Mouse (Mus musculus) neural tube, embryonic 15.5 days (tissue): ENCODE measurements around the gene Btg1. TPM values are rescaled to one million over a fixed set of nuclear protein-coding genes. Genes with fewer than 3 reads are reported as not detected.

ENCODE experiments used
- ATAC-seq: fragments of 200-750 bp; cut with Nextera tagmentation; 2 replicates; pipeline ENCODE4 v1.8.0; 2017; ENCODE audit warnings: mild to moderate bottlenecking, moderate TSS enrichment, moderate library complexity; ENCODE audit not compliant: low FRiP score
- H3K27ac ChIP-seq: fragments of 300-500 bp; sonication (generic); replicated peaks from 2 replicates; pipeline ENCODE4 v1.5.1; 2015; ENCODE audit warnings: mild to moderate bottlenecking, inconsistent platforms
- H3K27me3 ChIP-seq: fragments of 300-500 bp; sonication (generic); replicated peaks from 2 replicates; pipeline ENCODE4 v1.6.1; 2015; ENCODE audit warnings: inconsistent platforms
- H3K36me3 ChIP-seq: fragments of 300-500 bp; sonication (generic); 2 replicates; pipeline ENCODE4 v1.6.1; 2015; ENCODE audit warnings: inconsistent platforms
- H3K4me1 ChIP-seq: fragments of 300-500 bp; sonication (generic); 2 replicates; pipeline ENCODE4 v1.6.1; 2015; ENCODE audit warnings: inconsistent platforms
- H3K4me2 ChIP-seq: fragments of 300-500 bp; sonication (generic); 2 replicates; pipeline ENCODE4 v1.6.1; 2015; ENCODE audit warnings: inconsistent platforms, mild to moderate bottlenecking, moderate library complexity
- H3K4me3 ChIP-seq: fragments of 300-500 bp; sonication (generic); replicated peaks from 2 replicates; pipeline ENCODE4 v1.5.1; 2015; ENCODE audit warnings: mild to moderate bottlenecking, inconsistent platforms
- H3K9ac ChIP-seq: fragments of 300-500 bp; sonication (generic); replicated peaks from 2 replicates; pipeline ENCODE4 v1.6.1; 2015; ENCODE audit warnings: mild to moderate bottlenecking, inconsistent platforms
- H3K9me3 ChIP-seq: fragments of 300-500 bp; sonication (generic); replicated peaks from 2 replicates; pipeline ENCODE4 v1.6.1; 2016; ENCODE audit warnings: inconsistent platforms
- WGBS: fragments of 180-500 bp; shearing (Covaris S2); methylation state at CpG from one replicate; pipeline ENCODE4 v1.1.7; 2015; ENCODE audit warnings: mixed read lengths; 5-methylcytosine and 5-hydroxymethylcytosine counted together
- polyA plus RNA-seq: library from polyadenylated mRNA; unstranded; fragments of >200 nt; fragmentation: Nextera tagmentation; extraction: Ambion mirVana; gene quantifications from 2 replicates; pipeline ENCODE4 v1.2.1, GENCODE M21; 2015

Gene Btg1
- polyA plus RNA-seq, 1 experiment from 2014 or later = 36.2 TPM

DNA sequence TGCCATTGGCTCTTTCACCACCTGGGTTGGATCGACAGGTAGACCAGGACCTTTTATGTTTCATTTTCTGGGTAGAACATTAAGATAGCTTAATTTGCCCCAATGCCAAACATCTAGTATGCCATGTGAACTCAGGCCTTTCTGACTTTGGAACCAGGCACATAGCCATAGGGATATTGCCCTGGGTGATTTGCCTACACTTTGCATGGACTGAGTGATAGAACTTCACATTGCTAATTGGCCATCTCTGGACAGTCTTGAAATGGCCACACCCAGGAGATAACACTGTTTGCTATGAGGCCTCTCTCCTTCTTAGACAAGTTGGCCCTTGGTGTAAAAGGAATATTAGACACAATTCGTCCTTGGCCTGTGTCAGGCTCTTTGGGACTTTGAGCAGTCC is 7.6 kb downstream of the Btg1 start:
- H3K4me1 ChIP-seq = peaks cover 66% of the 10 kb centered on the region
- no peaks in the 10 kb centered on the region for H3K9me3 ChIP-seq
- H3K4me2 ChIP-seq = peak overlapping the region; percentile 75
- 88% methylated on average over 2 of the region's 2 CpGs for WGBS
- H3K36me3 ChIP-seq = no peaks in the 10 kb centered on the region
- H3K4me3 ChIP-seq = no peak overlapping the region
- H3K27me3 ChIP-seq = no peaks in the 10 kb centered on the region
- ATAC-seq = no peak
- no peak overlapping the region for H3K9ac ChIP-seq
- H3K27ac ChIP-seq = no peak overlapping the region

DNA sequence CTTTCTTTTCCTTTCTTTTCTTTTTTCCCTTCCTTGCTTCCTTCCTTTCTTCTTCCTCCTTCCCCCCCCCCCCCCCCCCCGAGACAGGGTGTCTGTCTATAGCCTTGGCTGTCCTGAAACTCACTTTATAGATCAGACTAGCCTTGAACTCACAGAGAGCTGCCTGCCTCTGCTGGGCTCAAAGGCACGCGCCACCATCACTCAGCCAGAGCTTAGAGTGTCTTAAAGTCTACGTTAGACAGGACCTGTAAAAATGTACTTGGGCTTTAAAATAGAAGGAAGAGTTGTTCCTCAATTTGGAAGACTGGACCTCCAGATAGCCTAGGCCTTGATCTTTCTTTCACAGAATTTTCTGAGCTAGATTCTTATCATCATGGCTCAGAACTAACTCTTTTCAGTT is 8.3 kb downstream of the Btg1 start:
- Histone ChIP-seq H3K36me3 (no peaks in the 10 kb centered on the region), H3K9me3 (no peaks in the 10 kb centered on the region), H3K4me1 (peaks cover 61% of the 10 kb centered on the region), H3K9ac (no peak overlapping the region), H3K4me2 (peak overlapping the region; percentile 18), H3K4me3 (no peak overlapping the region), H3K27ac (no peak overlapping the region), H3K27me3 (no peaks in the 10 kb centered on the region)
- ATAC-seq = no peak
- WGBS = 85% methylated on average over 4 of the region's 4 CpGs

DNA sequence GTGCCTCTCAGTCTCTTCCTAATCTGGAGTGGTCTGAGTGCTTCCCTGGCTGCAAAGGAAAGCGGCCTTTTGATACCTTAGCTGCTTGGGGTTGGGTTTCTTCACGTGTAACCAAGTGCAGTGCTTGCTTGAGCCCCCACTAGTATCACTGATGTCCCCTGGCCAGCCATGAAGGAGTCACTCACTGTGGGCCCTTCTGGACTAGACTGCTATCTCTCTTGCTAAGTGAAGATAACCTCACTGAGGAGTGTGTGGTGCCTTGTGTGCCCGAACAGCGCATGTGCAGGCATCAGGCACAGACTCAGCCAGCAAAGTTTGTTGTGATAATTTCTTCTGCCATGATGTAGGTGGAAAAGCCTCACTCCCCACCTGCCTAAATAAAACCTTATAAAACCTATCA is 8.9 kb downstream of the Btg1 start:
- no peak overlapping the region for H3K4me3 ChIP-seq
- peak overlapping the region; percentile 18 for H3K4me2 ChIP-seq
- H3K9me3 ChIP-seq = no peaks in the 10 kb centered on the region
- ATAC-seq = peak; percentile 9; the same call in 1 of the 2 replicates
- WGBS = 76% methylated on average over 4 of the region's 4 CpGs
- no peak overlapping the region for H3K9ac ChIP-seq
- H3K4me1 ChIP-seq = peaks cover 61% of the 10 kb centered on the region
- H3K27me3 ChIP-seq = no peaks in the 10 kb centered on the region
- no peaks in the 10 kb centered on the region for H3K36me3 ChIP-seq
- H3K27ac ChIP-seq = no peak overlapping the region

GRCm38 (mm10) chr10:96626120-96626750 is 9.4 kb downstream of the Btg1 start:
- no peaks in the 10 kb centered on the region for H3K9me3 ChIP-seq
- H3K9ac ChIP-seq = no peak overlapping the region
- no peaks in the 10 kb centered on the region for H3K27me3 ChIP-seq
- H3K4me2 ChIP-seq = no peak overlapping the region
- H3K36me3 ChIP-seq = no peaks in the 10 kb centered on the region
- 91% methylated on average over 10 of the region's 10 CpGs for WGBS
- no peak overlapping the region for H3K27ac ChIP-seq
- H3K4me1 ChIP-seq = peaks cover 63% of the 10 kb centered on the region
- ATAC-seq = no peak
- H3K4me3 ChIP-seq = no peak overlapping the region

GRCm38 (mm10) chr10:96627332-96627731 is 10.5 kb downstream of the Btg1 start:
- H3K27me3 ChIP-seq = no peaks in the 10 kb centered on the region
- no peaks in the 10 kb centered on the region for H3K36me3 ChIP-seq
- no peak overlapping the region for H3K4me2 ChIP-seq
- H3K9me3 ChIP-seq = no peaks in the 10 kb centered on the region
- whole genome bisulfite sequencing = 93% methylated on average over 10 of the region's 10 CpGs
- H3K9ac ChIP-seq = no peak overlapping the region
- no peak for ATAC-seq
- no peak overlapping the region for H3K27ac ChIP-seq
- peaks cover 54% of the 10 kb centered on the region for H3K4me1 ChIP-seq
- no peak overlapping the region for H3K4me3 ChIP-seq

- WGBS = 75% methylated on average over 16 of the region's 16 CpGs
- no peak for ATAC-seq
- Histone ChIP-seq H3K4me1 (peaks cover 46% of the 10 kb centered on the region), H3K4me3 (no peak overlapping the region), H3K36me3 (no peaks in the 10 kb centered on the region), H3K4me2 (no peak overlapping the region), H3K27ac (no peak overlapping the region), H3K27me3 (no peaks in the 10 kb centered on the region), H3K9ac (no peak overlapping the region), H3K9me3 (no peaks in the 10 kb centered on the region)
Measured at GRCm38 (mm10) chr10:96628100-96628912, 11.5 kb downstream of the Btg1 start.

DNA sequence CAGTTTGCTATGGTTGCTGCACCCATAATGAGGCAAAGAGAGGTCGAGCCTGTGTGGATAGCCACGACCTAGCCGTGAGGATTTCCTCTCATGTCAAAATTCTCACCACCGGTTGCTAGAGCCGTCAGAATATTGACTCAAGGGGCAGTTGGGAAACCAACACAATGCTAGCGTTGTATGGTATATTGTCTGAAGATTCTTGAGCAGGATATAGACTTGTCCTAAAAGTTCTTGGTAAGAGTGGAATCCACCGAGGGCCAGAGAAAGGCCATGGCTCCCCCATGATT is 12.1 kb downstream of the Btg1 start:
- 85% methylated on average over 7 of the region's 7 CpGs for WGBS
- ATAC-seq = no peak
- no peak overlapping the region for H3K4me2 ChIP-seq
- H3K27me3 ChIP-seq = no peaks in the 10 kb centered on the region
- peaks cover 44% of the 10 kb centered on the region for H3K4me1 ChIP-seq
- no peak overlapping the region for H3K9ac ChIP-seq
- no peak overlapping the region for H3K4me3 ChIP-seq
- no peaks in the 10 kb centered on the region for H3K9me3 ChIP-seq
- no peaks in the 10 kb centered on the region for H3K36me3 ChIP-seq
- H3K27ac ChIP-seq = no peak overlapping the region

DNA sequence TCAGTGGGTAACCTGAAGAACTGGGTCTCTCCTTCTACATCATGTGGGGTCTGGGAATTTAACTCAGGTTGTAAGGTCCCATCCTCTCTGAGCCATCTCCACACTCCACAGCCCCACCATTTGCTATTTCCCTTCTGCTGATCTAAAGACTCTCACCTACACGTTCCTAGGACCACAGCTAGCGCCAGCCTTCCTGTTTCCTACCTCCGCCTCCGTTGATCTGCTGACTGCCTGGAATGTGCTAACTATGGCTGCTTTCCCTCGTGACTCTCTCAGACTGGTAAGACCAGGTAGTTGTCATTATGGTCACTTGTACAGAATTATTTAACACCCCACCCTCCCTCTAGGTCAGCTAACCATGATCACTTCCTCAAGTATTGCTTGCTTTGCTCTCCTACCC is 13.3 kb downstream of the Btg1 start:
- Histone ChIP-seq H3K27me3 (no peaks in the 10 kb centered on the region), H3K36me3 (no peaks in the 10 kb centered on the region), H3K9ac (no peak overlapping the region), H3K27ac (no peak overlapping the region), H3K9me3 (no peaks in the 10 kb centered on the region), H3K4me3 (no peak overlapping the region), H3K4me1 (peaks cover 38% of the 10 kb centered on the region), H3K4me2 (no peak overlapping the region)
- WGBS = 86% methylated on average over 5 of the region's 5 CpGs
- no peak for ATAC-seq

DNA sequence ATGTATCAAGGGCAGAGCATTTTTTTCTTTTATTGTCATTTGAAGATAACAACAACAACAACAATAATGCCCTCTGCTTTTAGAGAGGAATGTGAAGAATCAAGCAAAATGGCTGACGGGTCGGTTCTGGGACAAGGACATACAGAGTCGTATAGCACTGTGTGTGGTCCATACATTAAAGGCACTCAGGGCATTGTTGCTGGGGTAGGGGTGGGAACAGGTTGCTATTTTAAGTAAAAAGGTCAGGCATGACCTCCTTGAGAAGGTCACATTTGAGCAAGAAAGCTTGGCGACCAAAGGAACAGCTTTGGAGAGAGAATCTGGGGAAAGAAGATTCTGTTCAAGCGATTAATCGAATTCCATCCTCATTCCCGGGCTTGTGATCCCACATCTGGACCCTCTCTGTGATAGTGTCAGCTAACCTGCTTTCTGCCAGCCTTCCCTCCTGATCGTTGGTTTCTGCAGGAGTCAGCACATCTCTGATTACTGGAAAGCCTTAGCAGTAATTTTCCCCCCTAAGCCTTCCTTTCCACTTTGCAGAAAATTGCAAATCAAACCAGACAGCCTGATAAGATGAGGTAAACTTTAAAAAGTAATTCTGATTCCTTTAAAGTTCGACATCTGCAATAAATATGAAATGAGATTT is 14.4 kb downstream of the Btg1 start:
- H3K36me3 ChIP-seq = no peaks in the 10 kb centered on the region
- H3K4me1 ChIP-seq = peaks cover 34% of the 10 kb centered on the region
- H3K27me3 ChIP-seq = no peaks in the 10 kb centered on the region
- no peak overlapping the region for H3K27ac ChIP-seq
- no peaks in the 10 kb centered on the region for H3K9me3 ChIP-seq
- 54% methylated on average over 9 of the region's 9 CpGs for WGBS
- no peak for ATAC-seq
- no peak overlapping the region for H3K4me2 ChIP-seq
- no peak overlapping the region for H3K9ac ChIP-seq
- no peak overlapping the region for H3K4me3 ChIP-seq

GRCm38 (mm10) chr10:96632271-96633144 is 15.7 kb downstream of the Btg1 start:
- Histone ChIP-seq H3K27ac (no peak overlapping the region), H3K4me3 (no peak overlapping the region), H3K36me3 (no peaks in the 10 kb centered on the region), H3K27me3 (no peaks in the 10 kb centered on the region), H3K9ac (no peak overlapping the region), H3K9me3 (no peaks in the 10 kb centered on the region), H3K4me1 (peaks cover 22% of the 10 kb centered on the region), H3K4me2 (no peak overlapping the region)
- no peak for ATAC-seq
- 82% methylated on average over 12 of the region's 12 CpGs for WGBS

DNA sequence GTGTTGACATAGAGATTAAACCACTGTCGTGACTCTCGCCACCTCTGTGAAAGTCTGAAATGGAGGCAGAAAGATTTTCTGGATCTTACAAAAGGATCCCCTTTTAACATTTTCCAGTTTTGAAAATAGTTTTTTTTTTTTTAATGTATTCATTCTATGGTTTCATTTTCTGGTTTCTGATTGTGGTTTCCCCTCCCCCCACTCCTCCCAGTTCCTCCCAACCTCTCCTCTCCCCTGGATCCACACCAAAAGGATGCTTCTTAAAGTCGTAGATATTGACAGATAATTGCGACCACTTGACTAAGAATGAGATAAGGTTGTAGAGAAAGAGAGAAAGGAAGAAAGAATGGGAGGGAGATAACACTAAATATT is 16.3 kb downstream of the Btg1 start:
- Histone ChIP-seq H3K27ac (no peak overlapping the region), H3K27me3 (no peaks in the 10 kb centered on the region), H3K4me3 (no peak overlapping the region), H3K4me2 (no peak overlapping the region), H3K36me3 (no peaks in the 10 kb centered on the region), H3K9me3 (no peaks in the 10 kb centered on the region), H3K4me1 (peaks cover 20% of the 10 kb centered on the region), H3K9ac (no peak overlapping the region)
- WGBS = 73% methylated on average over 4 of the region's 4 CpGs
- ATAC-seq = no peak
